Mouse (Mus musculus) bone marrow macrophage, adult 2 months (primary cell): ENCODE measurements at regions not wholly inside any gene's neighbourhood (a gene's known extent, or its start where the extent isn't known, plus 50 kb on each side); places are given as distances from the start of the nearest gene placed in this dataset.

Source experiments
- H3K27ac ChIP-seq: 2 replicates; pipeline ENCODE4 v1.5.1; 2012; ENCODE audit warnings: low read depth, low read length; ENCODE audit not compliant: insufficient read depth
- H3K4me1 ChIP-seq: 2 replicates; pipeline ENCODE4 v1.6.1; 2012; ENCODE audit warnings: low read length; ENCODE audit not compliant: control insufficient read depth, insufficient read depth
- H3K4me3 ChIP-seq: 2 replicates; pipeline ENCODE4 v1.5.1; 2012; ENCODE audit warnings: mild to moderate bottlenecking, low read length, moderate library complexity; ENCODE audit not compliant: insufficient read depth
- CTCF ChIP-seq: IDR thresholded peaks from 2 replicates; pipeline ENCODE4 v1.5.1; 2012; ENCODE audit warnings: low read depth, mild to moderate bottlenecking, low read length, moderate library complexity
- POLR2A ChIP-seq: IDR thresholded peaks from 2 replicates; pipeline ENCODE4 v1.6.1; 2012; ENCODE audit warnings: mild to moderate bottlenecking, low read depth, low read length, borderline replicate concordance

DNA sequence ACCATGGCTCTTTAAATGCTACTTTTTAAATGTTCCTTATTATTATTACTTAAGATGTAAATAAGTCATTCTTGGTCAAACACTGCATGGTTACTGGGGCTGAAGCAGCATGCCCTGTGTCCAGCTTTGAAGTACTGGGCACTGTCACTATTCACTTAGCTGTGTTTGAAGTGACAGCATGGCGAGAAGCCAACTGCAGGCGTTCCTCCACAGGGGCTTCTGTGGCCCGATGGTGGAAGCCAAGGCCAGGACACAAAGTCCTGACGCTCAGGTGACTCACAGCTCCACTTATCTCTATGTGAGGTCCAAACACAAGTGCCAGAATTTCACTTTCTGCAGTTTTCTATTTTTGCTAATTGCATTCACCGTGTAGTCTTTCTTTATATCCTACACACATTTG lies 65.3 kb downstream of the Cdca7 start:
- Histone ChIP-seq H3K4me1 (no peaks in the 10 kb centered on the region), H3K4me3 (no peak overlapping the region), H3K27ac (no peak overlapping the region)
- TF ChIP-seq CTCF, result no peak
- TF ChIP-seq POLR2A, result no peak

DNA sequence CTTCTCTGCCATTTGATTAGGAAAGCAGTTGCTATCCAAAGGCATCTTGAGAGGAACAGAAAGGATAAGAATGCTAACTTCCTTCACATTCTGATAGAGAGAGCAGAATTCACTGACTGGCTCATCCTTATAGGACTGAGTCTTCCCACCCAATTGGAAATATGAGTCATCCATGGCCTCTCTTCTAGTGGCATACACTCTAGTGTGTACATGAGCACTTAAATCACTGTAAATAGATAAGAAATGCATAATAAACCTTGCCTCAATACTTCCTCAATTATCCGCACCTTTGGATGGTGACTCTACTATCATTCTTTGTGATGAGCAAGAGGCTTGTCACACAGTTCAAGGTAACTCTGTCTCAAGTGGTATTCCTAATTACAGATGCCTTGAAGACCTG lies 69.5 kb downstream of the Cdca7 start:
- TF ChIP-seq POLR2A (no peak), CTCF (no peak)
- Histone ChIP-seq H3K27ac (no peak overlapping the region), H3K4me1 (no peaks in the 10 kb centered on the region), H3K4me3 (no peak overlapping the region)

DNA sequence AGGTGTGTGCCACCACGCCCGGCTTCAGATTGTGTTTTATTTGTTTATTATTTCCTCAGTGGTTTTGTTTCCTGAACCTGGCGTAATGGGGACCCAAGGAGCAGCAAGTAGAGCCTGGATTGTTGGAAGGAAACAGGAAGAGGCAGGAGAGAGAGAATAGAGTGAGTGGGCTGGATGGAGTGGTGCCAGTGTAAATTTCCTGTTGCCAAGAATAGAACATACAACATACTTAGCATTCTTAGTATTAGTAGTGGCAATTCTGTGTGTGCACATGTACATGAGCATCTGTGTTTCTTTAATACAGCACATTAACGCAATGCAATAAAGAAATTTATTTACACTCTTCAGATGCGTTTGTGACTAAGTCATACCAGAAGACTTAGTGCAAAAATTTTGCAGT lies 70.5 kb downstream of the Cdca7 start:
- no peaks in the 10 kb centered on the region for H3K4me1 ChIP-seq
- TF ChIP-seq CTCF (no peak), POLR2A (no peak)
- H3K27ac ChIP-seq, result no peak overlapping the region
- H3K4me3 ChIP-seq, result no peak overlapping the region

DNA sequence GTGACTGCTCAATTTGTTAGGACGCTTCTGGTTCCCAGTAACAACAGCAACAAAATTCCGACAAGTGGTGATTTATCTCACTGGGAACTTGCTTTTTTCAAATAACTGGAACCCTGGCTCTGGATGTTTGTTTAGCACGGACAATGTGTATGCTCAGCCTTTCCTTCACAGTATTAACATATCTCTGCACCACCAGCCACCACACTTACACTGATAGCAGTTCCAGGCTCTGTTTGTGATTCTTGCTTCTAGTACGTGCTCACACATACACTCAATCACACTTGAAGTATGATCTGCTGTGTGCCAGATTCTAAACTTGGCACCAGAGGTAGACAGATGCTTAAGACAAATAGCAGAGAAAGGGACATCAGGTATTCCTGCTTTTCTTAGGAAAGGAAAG lies 71.0 kb downstream of the Cdca7 start:
- H3K4me1 ChIP-seq, result no peaks in the 10 kb centered on the region
- H3K27ac ChIP-seq, result no peak overlapping the region
- TF ChIP-seq POLR2A, result no peak
- no peak for TF ChIP-seq CTCF
- H3K4me3 ChIP-seq, result no peak overlapping the region

DNA sequence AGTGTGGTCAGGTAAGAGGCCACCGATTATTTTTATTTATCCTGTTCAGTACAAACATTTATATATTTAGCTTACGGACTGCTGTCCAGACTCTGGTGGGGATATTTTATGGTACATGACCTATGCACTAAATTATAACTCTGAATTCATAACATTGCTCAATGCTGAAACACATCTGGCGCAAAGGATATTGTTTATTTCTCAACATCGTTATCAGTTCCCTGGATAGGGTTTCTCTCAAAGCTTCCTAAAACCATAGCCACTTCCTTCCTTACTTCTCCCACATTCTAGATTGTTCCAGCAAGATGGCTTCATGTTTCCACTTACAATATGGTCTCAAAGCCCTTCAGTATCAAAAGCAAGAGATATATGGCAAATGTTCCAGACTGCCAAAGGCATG lies 75.3 kb downstream of the Cdca7 start:
- no peak overlapping the region for H3K4me3 ChIP-seq
- H3K27ac ChIP-seq, result no peak overlapping the region
- H3K4me1 ChIP-seq, result no peaks in the 10 kb centered on the region
- no peak for TF ChIP-seq CTCF
- no peak for TF ChIP-seq POLR2A

DNA sequence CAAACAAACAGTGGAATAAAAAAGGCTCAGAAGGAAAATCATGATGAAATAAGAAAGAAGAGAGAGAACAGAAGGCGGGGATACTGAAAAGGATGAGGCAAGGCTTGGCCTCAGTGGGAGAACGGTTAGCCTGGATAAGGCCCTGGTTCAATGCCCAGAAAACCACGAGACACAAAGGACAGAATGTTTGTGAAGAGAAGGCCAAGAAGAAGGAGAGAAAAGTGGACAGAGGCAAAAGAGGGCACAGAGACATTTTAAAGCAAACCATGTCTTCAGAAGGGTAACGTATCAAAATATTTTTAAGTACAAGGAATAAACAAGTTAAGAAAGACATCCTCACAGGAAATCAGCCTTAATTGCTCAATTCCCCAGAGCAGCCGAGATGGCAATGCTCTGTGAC lies 78.6 kb downstream of the Cdca7 start:
- H3K4me3 ChIP-seq, result no peak overlapping the region
- TF ChIP-seq POLR2A, result no peak
- no peak for TF ChIP-seq CTCF
- no peak overlapping the region for H3K27ac ChIP-seq
- H3K4me1 ChIP-seq, result no peaks in the 10 kb centered on the region

DNA sequence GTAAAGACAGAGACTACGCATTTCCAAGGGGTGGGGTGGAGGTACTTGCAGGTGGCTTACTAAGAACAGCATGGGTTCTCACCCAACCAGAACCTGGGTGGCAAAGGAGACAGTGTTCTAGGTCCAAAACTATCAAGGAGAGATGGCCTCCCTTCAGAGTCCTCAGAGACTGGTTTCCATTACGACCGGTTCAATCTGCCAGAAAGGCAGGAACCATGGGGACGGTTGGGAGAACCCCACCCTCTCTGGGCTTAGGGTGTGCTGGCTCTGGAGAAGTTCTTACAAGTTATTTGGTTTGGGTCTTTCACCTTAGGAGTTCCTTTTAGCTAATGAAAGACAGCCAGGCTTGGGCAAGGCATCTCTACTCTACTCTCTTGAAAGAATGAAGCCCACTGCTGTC lies 79.2 kb downstream of the Cdca7 start:
- H3K27ac ChIP-seq, result no peak overlapping the region
- H3K4me3 ChIP-seq, result no peak overlapping the region
- no peaks in the 10 kb centered on the region for H3K4me1 ChIP-seq
- TF ChIP-seq CTCF, result no peak
- no peak for TF ChIP-seq POLR2A

DNA sequence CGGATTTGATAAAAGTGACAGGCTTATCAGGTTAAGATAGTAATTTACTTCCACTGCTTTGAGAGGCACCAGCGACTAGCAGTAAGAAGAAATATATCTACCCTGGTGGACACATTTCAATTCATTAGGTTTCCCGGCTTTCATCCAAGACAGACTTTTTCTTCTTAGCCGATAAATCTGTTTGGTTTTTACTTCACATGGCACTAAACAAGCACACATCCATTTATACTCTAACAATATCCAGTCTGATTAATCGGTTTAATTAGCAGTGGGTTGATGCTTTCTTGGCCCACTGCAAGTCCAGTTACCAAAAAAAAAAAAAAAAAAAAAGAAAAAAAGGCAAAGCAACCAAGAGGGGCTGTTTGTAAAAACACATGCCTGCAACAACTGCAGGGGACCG lies 79.6 kb downstream of the Cdca7 start:
- no peak for TF ChIP-seq CTCF
- no peak for TF ChIP-seq POLR2A
- H3K4me3 ChIP-seq, result no peak overlapping the region
- H3K27ac ChIP-seq, result no peak overlapping the region
- no peaks in the 10 kb centered on the region for H3K4me1 ChIP-seq

DNA sequence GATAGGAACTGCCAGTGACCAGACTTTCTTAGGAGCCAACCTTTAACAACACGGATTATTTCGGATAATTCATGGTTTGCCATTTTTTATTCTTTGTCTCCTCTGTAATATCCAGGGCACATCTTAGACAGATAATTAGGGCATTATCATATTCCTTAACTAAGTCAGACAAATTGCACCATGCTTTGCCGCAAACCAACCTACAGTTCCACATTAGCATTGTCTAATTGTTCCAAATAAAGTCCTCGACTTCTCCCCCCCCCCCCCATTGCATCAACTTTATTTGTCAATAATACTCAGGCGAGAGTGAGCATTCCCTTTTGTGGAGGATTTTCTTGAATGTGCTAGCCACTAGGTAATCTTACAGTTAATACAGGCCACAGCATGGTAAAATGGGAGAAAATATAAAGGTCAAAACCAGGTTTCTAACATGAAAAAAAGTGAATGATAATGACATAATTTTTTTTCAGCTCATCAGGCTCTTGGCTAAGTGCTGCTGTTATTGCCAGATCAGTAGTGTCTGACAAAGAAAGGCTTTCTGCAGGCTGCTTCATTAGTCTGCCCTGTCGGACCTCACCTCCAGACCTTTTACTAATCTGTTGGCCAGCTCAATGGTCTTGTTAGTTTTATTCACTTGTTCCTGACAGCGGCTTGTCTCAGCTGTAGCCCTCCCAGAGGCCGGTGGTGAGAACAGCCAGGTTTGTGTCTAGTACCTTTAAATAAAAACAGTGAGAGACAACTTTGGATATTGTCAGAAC lies 80.3 kb downstream of the Cdca7 start:
- H3K4me3 ChIP-seq, result no peak overlapping the region
- TF ChIP-seq CTCF (no peak), POLR2A (no peak)
- H3K27ac ChIP-seq, result no peak overlapping the region
- H3K4me1 ChIP-seq, result no peaks in the 10 kb centered on the region

DNA sequence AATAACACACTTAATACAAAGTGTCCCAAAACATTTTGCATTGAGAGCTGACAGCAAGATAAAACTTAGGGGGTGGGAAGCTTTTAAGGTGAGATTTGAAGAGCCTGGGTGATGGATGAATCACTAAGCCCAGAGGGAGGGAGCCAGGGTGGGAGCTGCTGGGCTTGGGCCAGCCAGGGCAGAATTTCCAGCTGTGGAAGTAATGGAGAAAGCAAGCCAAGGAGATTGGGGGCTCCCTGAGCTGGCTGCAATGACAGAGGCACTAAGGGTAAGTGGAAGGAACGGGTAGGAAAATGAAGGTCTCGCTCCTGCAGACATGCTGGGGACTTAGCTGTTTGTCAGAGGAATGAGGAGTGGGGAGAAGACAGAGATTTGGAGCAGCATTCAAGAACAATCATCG lies 81.2 kb downstream of the Cdca7 start:
- Histone ChIP-seq H3K27ac (no peak overlapping the region), H3K4me3 (no peak overlapping the region), H3K4me1 (no peaks in the 10 kb centered on the region)
- no peak for TF ChIP-seq CTCF
- no peak for TF ChIP-seq POLR2A

DNA sequence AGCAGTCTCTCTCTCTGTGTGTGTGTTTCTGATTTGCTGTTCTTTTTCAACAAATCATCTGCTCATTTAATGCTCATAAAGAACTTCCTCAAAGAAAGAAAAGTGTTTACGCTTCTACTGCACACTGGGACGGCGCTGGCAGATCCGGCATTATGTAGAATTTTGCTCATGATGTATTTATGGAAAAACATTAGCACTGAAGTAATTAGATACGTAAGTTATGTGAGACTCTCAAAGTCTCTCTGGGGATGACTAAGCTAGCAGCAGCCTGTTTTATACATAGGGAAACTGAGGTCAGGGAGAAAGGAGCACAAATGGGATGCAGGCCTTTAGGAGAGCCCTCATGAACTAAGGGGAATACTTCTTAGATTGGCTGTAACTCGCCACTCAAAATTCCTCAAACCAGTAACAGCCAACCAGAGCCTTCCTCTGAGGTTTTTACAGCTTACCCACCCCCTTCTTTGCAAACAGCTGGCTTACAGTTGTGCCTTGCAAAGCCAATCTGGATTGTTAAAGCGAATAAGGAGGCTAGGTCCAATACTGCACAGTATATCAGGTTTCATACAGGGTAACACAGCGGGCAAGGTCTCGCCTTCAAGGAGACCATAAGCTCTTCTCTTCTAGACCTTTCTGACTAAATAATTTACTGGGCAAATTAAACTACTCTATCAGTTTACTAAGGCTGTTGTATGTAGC lies 81.8 kb downstream of the Cdca7 start:
- H3K4me3 ChIP-seq, result no peak overlapping the region
- H3K4me1 ChIP-seq, result no peaks in the 10 kb centered on the region
- no peak overlapping the region for H3K27ac ChIP-seq
- TF ChIP-seq CTCF (no peak), POLR2A (no peak)
